Mouse (Mus musculus) neural tube, embryonic 11.5 days (tissue): ENCODE measurements around the gene Gm5142. TPM values are rescaled to one million over a fixed set of nuclear protein-coding genes. Genes with fewer than 3 reads are reported as not detected.

ENCODE experiments used
- ATAC-seq: fragments of 200-750 bp; cut with Nextera tagmentation; 2 replicates; pipeline ENCODE4 v1.8.0; 2017; ENCODE audit warnings: moderate number of reproducible peaks, mild to moderate bottlenecking, moderate TSS enrichment, moderate library complexity; ENCODE audit not compliant: insufficient read depth, low FRiP score, low TSS enrichment
- DNase-seq: peaks from one replicate; pipeline ENCODE4 v3.0.0-alpha.2; 2015; ENCODE audit warnings: low spot score
- H3K27ac ChIP-seq: fragments of 300-500 bp; sonication (generic); 2 replicates; pipeline ENCODE4 v1.5.1; 2014; ENCODE audit warnings: low read depth, mild to moderate bottlenecking, low read length
- H3K27me3 ChIP-seq: fragments of 300-500 bp; sonication (generic); 2 replicates; pipeline ENCODE4 v1.6.1; 2014; ENCODE audit warnings: mild to moderate bottlenecking, low read length, mixed read lengths; ENCODE audit not compliant: control insufficient read depth, insufficient read depth
- H3K36me3 ChIP-seq: fragments of 300-500 bp; sonication (generic); 2 replicates; pipeline ENCODE4 v1.6.1; 2014; ENCODE audit warnings: mild to moderate bottlenecking, low read length, moderate library complexity, mixed read lengths; ENCODE audit not compliant: control insufficient read depth, insufficient read depth
- H3K4me1 ChIP-seq: fragments of 300-500 bp; sonication (generic); 2 replicates; pipeline ENCODE4 v1.6.1; 2014; ENCODE audit warnings: low read length, mixed read lengths; ENCODE audit not compliant: control insufficient read depth, insufficient read depth
- H3K4me2 ChIP-seq: fragments of 300-500 bp; sonication (generic); 2 replicates; pipeline ENCODE4 v1.6.1; 2014; ENCODE audit warnings: low read depth, mild to moderate bottlenecking, moderate library complexity
- H3K4me3 ChIP-seq: fragments of 300-500 bp; sonication (generic); 2 replicates; pipeline ENCODE4 v1.5.1; 2014; ENCODE audit warnings: low read depth, low read length
- H3K9ac ChIP-seq: fragments of 300-500 bp; sonication (generic); 2 replicates; pipeline ENCODE4 v1.6.1; 2014; ENCODE audit warnings: mild to moderate bottlenecking, low read length
- H3K9me3 ChIP-seq: fragments of 300-500 bp; sonication (generic); 2 replicates; pipeline ENCODE4 v1.6.1; 2016; ENCODE audit warnings: low read length; ENCODE audit not compliant: control insufficient read depth
- WGBS: fragments of 180-500 bp; shearing (Covaris S2); extraction: QIAGEN DNeasy Blood & Tissue Kit; methylation state at CpG from one replicate; pipeline ENCODE4 v1.1.7; 2014; 5-methylcytosine and 5-hydroxymethylcytosine counted together
- polyA plus RNA-seq: library from polyadenylated mRNA; unstranded; fragments of >200 nt; fragmentation: Nextera tagmentation; extraction: Ambion mirVana; gene quantifications from 2 replicates; pipeline ENCODE4 v1.2.1, GENCODE M21; 2014

Gene Gm5142
- polyA plus RNA-seq, 1 experiment from 2014 or later, result not detected

GRCm38 (mm10) chr14:59200711-59201603 lies 22.4 kb upstream of the Gm5142 start, which contains the start of gene Rcbtb1:
TSS of gene Rcbtb1 (plus strand) at chr14:59201209.
- Histone ChIP-seq H3K4me3 (peak within 1 kb of the TSS; percentile 81), H3K9me3 (no peaks in the 10 kb centered on the region), H3K36me3 (no peaks in the 10 kb centered on the region), H3K4me2 (peak within 1 kb of the TSS; percentile 57), H3K4me1 (peaks cover 20% of the 10 kb centered on the region), H3K27ac (peak within 1 kb of the TSS; percentile 96), H3K27me3 (no peaks in the 10 kb centered on the region), H3K9ac (peak within 1 kb of the TSS; percentile 98)
- ATAC-seq (peak; percentile 96), DNase-seq (peak; percentile 96)
- WGBS, result under 1% methylated on average over 87 of the region's 96 CpGs

GRCm38 (mm10) chr14:59186121-59186520 lies 7.6 kb upstream of the Gm5142 start:
- DNase-seq (no peak), ATAC-seq (no peak)
- H3K9ac ChIP-seq, result no peak overlapping the region
- H3K27ac ChIP-seq, result no peak overlapping the region
- 91% methylated on average over 2 of the region's 2 CpGs for WGBS
- H3K9me3 ChIP-seq, result no peaks in the 10 kb centered on the region
- no peak overlapping the region for H3K4me2 ChIP-seq
- no peak overlapping the region for H3K4me3 ChIP-seq
- no peaks in the 10 kb centered on the region for H3K4me1 ChIP-seq
- H3K36me3 ChIP-seq, result no peaks in the 10 kb centered on the region
- H3K27me3 ChIP-seq, result no peaks in the 10 kb centered on the region

GRCm38 (mm10) chr14:59185514-59185913 lies 7.0 kb upstream of the Gm5142 start:
- no peaks in the 10 kb centered on the region for H3K27me3 ChIP-seq
- H3K9me3 ChIP-seq, result no peaks in the 10 kb centered on the region
- ATAC-seq, result no peak
- H3K36me3 ChIP-seq, result no peaks in the 10 kb centered on the region
- H3K4me1 ChIP-seq, result no peaks in the 10 kb centered on the region
- no peak for DNase-seq
- H3K9ac ChIP-seq, result no peak overlapping the region
- H3K27ac ChIP-seq, result no peak overlapping the region
- no peak overlapping the region for H3K4me2 ChIP-seq
- H3K4me3 ChIP-seq, result no peak overlapping the region

- no peak for ATAC-seq
- Histone ChIP-seq H3K9me3 (no peaks in the 10 kb centered on the region), H3K4me3 (no peak overlapping the region), H3K4me1 (no peaks in the 10 kb centered on the region), H3K27ac (no peak overlapping the region), H3K9ac (no peak overlapping the region), H3K36me3 (no peaks in the 10 kb centered on the region), H3K27me3 (no peaks in the 10 kb centered on the region), H3K4me2 (no peak overlapping the region)
- DNase-seq, result no peak
- 90% methylated on average over 2 of the region's 2 CpGs for WGBS
These were observed 4.2 kb upstream of the Gm5142 start for GRCm38 (mm10) chr14:59182732-59183131.

GRCm38 (mm10) chr14:59157016-59157698 lies 21.4 kb downstream of the Gm5142 start:
- Histone ChIP-seq H3K4me3 (no peak overlapping the region), H3K27ac (no peak overlapping the region), H3K4me2 (no peak overlapping the region), H3K36me3 (no peaks in the 10 kb centered on the region), H3K9me3 (no peaks in the 10 kb centered on the region), H3K27me3 (no peaks in the 10 kb centered on the region), H3K9ac (no peak overlapping the region), H3K4me1 (no peaks in the 10 kb centered on the region)
- no peak for ATAC-seq
- WGBS, result 68% methylated on average over 3 of the region's 3 CpGs
- no peak for DNase-seq

- Histone ChIP-seq H3K27me3 (no peaks in the 10 kb centered on the region), H3K36me3 (no peaks in the 10 kb centered on the region), H3K9ac (no peak overlapping the region), H3K4me2 (no peak overlapping the region), H3K4me1 (no peaks in the 10 kb centered on the region), H3K9me3 (no peaks in the 10 kb centered on the region), H3K27ac (no peak overlapping the region), H3K4me3 (no peak overlapping the region)
- ATAC-seq (no peak), DNase-seq (no peak)
- WGBS, result 78% methylated on average over 2 of the region's 2 CpGs
These were observed 23.0 kb downstream of the Gm5142 start for GRCm38 (mm10) chr14:59155589-59155988.

- no peak for DNase-seq
These were observed 35.8 kb downstream of the Gm5142 start, which contains the start of gene 1700129C05Rik for GRCm38 (mm10) chr14:59142793-59143192. TSS of gene 1700129C05Rik (minus strand) at chr14:59142893.

GRCm38 (mm10) chr14:59114281-59114680 lies 64.3 kb downstream of the Gm5142 start:
- no peak overlapping the region for H3K9ac ChIP-seq
- no peak overlapping the region for H3K4me3 ChIP-seq
- no peak for DNase-seq
- no peaks in the 10 kb centered on the region for H3K27me3 ChIP-seq
- H3K27ac ChIP-seq, result no peak overlapping the region
- WGBS, result 8% methylated on average over 2 of the region's 2 CpGs
- H3K4me2 ChIP-seq, result no peak overlapping the region
- H3K36me3 ChIP-seq, result no peaks in the 10 kb centered on the region
- no peaks in the 10 kb centered on the region for H3K4me1 ChIP-seq
- H3K9me3 ChIP-seq, result no peaks in the 10 kb centered on the region
- no peak for ATAC-seq

More at GRCm38 (mm10) chr14:59142793-59143192, 35.8 kb downstream of the Gm5142 start, which contains the start of gene 1700129C05Rik:
- Histone ChIP-seq H3K9me3 (no peaks in the 10 kb centered on the region), H3K27ac (no peak within 1 kb of the TSS), H3K27me3 (no peaks in the 10 kb centered on the region), H3K36me3 (no peaks in the 10 kb centered on the region), H3K4me2 (no peak within 1 kb of the TSS), H3K9ac (no peak within 1 kb of the TSS), H3K4me3 (no peak within 1 kb of the TSS), H3K4me1 (no peaks in the 10 kb centered on the region)
- WGBS, result 92% methylated on average over 4 of the region's 4 CpGs
- no peak for ATAC-seq
